Mouse (Mus musculus) CH12F3 (cell line): ENCODE results near the gene Spns1.
"Not testable (repeated sequence)": the region's sequence is repeated elsewhere in the genome, so short reads cannot be mapped to it uniquely, and the experiment has no call there.

Experiments used
- in situ Hi-C: fragments of 300-500 bp; cut with MboI; formaldehyde crosslinking; loops from 2 replicates; pipeline ENCODE4 v1.14.3; 2020; ENCODE audit warnings: low sequenced_read_pairs

The Spns1 gene

GRCm38 (mm10) chr7:126340896-126341295 is 36.4 kb downstream of the Spns1 start:
- in situ Hi-C loops: no loop called here

- in situ Hi-C loops: no loop called here
These were observed 37.0 kb downstream of the Spns1 start for GRCm38 (mm10) chr7:126340206-126340618.

- in situ Hi-C loops: no loop called here
These were observed 37.7 kb downstream of the Spns1 start for GRCm38 (mm10) chr7:126339521-126339971.

- in situ Hi-C loops: no loop called here
These were observed 38.3 kb downstream of the Spns1 start for GRCm38 (mm10) chr7:126338906-126339305.

- in situ Hi-C loops: no loop called here
These were observed 41.7 kb downstream of the Spns1 start for GRCm38 (mm10) chr7:126335556-126335955.

- in situ Hi-C loops: no loop called here
These were observed 44.6 kb downstream of the Spns1 start for GRCm38 (mm10) chr7:126332691-126333090.

- in situ Hi-C loops: no loop called here
These were observed 46.6 kb downstream of the Spns1 start for GRCm38 (mm10) chr7:126330693-126331092.

- in situ Hi-C loops: no loop called here
These were observed 47.2 kb downstream of the Spns1 start for GRCm38 (mm10) chr7:126329907-126330645.

- in situ Hi-C loops: not testable (repeated sequence)
These were observed 48.4 kb downstream of the Spns1 start for GRCm38 (mm10) chr7:126328848-126329247.

GRCm38 (mm10) chr7:126325576-126326273 is 51.5 kb downstream of the Spns1 start:
- in situ Hi-C loops: not testable (repeated sequence)

GRCm38 (mm10) chr7:126324791-126325190 is 52.5 kb downstream of the Spns1 start:
- in situ Hi-C loops: no loop called here

GRCm38 (mm10) chr7:126323729-126324128 is 53.5 kb downstream of the Spns1 start:
- in situ Hi-C loops: no loop called here
